Mouse (Mus musculus): ENCODE results near the gene Eif3f. TPM values are rescaled to one million over a fixed set of nuclear protein-coding genes. Genes with fewer than 3 reads are reported as not detected.
A peak's percentile ranks its signal among the peaks of the same experiment; 100 is the strongest.

Gene Eif3f
- polyA plus RNA-seq, 1 experiment from 2014 or later = 90.8 TPM

DNA sequence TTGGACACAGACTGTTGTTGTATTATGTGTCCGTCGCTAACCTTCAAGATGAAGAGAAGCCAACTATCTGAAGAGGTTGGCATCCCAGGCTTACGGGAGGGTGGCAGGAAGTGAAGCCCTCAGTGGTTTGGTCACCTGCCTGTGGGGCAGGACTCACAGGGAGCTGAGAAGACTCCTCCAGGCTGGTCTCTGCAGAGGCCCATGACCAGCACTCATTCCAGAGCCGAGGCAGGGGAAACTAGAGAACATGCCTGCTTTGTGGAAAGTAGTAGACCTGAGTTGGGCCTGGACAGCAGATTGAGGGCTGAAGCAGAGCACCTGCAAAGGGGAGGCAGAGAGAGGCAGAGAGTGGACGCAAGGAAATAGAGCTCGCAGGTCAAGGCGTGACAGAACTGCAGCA, 1.2 kb downstream of the Eif3f start:
- Histone ChIP-seq H3K9me3 (ENCODE audit: control insufficient read depth, low read length) (no peaks in the 10 kb centered on the region), H3K9ac (peak overlapping the region; percentile 94), H3K4me3 (replicated peaks; ENCODE audit: low read length) (peak overlapping the region; percentile 96), H3K27me3 (ENCODE audit: control insufficient read depth, insufficient read depth, low read length) (no peaks in the 10 kb centered on the region), H3K27ac (no peak overlapping the region), H3K4me1 (replicated peaks; ENCODE audit: control insufficient read depth, insufficient read depth, low read length) (peaks cover 18% of the 10 kb centered on the region), H3K4me2 (replicated peaks) (peak overlapping the region; percentile 96), H3K36me3 (replicated peaks; ENCODE audit: control insufficient read depth, insufficient read depth) (peaks cover 44% of the 10 kb centered on the region)
- DNase-seq (ENCODE audit: low spot score) = no peak
- ATAC-seq (ENCODE audit: low FRiP score) = no peak
- WGBS = 89% methylated on average over 7 of the region's 7 CpGs

DNA sequence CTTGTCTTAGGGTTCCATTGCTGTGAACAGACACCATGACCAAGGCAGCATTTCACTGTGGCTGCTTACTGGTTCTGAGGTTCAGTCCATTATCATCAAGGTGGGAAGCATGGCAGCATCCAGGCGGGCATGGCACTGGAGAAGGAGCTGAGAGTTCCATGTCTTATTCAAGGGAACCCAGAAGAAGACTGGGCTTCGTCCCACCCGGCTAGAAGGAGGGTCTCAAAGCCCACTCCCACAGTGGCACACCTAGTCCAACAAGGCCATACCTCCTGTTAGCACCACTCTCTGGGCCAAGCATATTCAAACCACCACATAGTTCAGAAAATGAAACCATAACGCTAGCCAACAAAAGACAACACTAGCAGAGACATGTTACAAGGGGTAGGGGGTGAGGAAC, 2.4 kb downstream of the Eif3f start:
- Histone ChIP-seq H3K4me2 (replicated peaks) (no peak overlapping the region), H3K27ac (no peak overlapping the region), H3K4me1 (replicated peaks; ENCODE audit: control insufficient read depth, insufficient read depth, low read length) (peaks cover 18% of the 10 kb centered on the region), H3K27me3 (ENCODE audit: control insufficient read depth, insufficient read depth, low read length) (no peaks in the 10 kb centered on the region), H3K9me3 (ENCODE audit: control insufficient read depth, low read length) (no peaks in the 10 kb centered on the region), H3K36me3 (replicated peaks; ENCODE audit: control insufficient read depth, insufficient read depth) (peaks cover 56% of the 10 kb centered on the region), H3K4me3 (replicated peaks; ENCODE audit: low read length) (no peak overlapping the region), H3K9ac (no peak overlapping the region)
- DNase-seq (ENCODE audit: low spot score) (no peak), ATAC-seq (ENCODE audit: low FRiP score) (no peak)
- 96% methylated on average over 4 of the region's 4 CpGs for WGBS

DNA sequence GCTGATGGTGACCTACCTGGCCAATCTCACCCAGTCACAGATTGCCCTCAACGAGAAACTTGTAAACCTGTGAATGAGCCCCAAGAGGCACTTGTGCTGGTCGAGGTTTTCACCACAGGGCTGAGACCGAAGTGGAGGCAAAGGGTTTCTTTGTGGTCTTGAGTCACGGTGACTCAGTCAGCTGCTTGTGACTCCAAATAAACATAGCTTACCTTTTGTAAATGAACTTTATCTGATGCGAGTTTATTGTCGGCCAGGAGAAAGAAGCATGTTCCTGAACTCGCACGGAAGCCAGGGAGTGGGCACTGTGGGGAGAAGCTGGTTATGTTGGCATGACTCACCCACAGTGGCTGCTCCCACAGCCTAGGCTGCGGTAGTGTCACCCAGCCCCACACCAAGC, 7.2 kb downstream of the Eif3f start:
- no peak overlapping the region for H3K4me2 ChIP-seq (replicated peaks)
- peaks cover 86% of the 10 kb centered on the region for H3K36me3 ChIP-seq (replicated peaks; ENCODE audit: control insufficient read depth, insufficient read depth)
- H3K27me3 ChIP-seq (ENCODE audit: control insufficient read depth, insufficient read depth, low read length) = no peaks in the 10 kb centered on the region
- H3K4me1 ChIP-seq (replicated peaks; ENCODE audit: control insufficient read depth, insufficient read depth, low read length) = peaks cover under 1% of the 10 kb centered on the region; the same call in 1 of the 2 replicates
- WGBS = 93% methylated on average over 9 of the region's 9 CpGs
- no peaks in the 10 kb centered on the region for H3K9me3 ChIP-seq (ENCODE audit: control insufficient read depth, low read length)
- no peak for ATAC-seq (ENCODE audit: low FRiP score)
- no peak overlapping the region for H3K9ac ChIP-seq
- H3K27ac ChIP-seq = no peak overlapping the region
- no peak overlapping the region for H3K4me3 ChIP-seq (replicated peaks; ENCODE audit: low read length)
- DNase-seq (ENCODE audit: low spot score) = no peak

DNA sequence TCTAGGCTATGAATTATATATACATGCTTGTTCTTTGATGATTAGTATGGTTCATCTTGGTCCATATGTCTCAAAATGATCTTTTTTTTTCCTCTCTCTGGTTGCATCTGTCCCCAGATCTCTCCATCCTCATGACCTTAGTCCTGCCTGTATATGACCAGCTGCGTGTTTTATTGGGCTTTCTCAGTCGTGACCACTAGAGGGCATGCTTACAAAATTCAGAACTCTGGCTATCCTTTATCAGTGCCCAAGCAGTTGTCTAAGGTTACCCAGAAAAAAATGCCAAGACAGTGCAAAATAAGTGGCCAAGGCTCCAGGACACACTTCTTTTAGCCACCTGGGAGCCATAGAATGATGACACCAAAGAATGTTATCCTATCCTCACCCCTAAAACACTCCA, 9.8 kb downstream of the Eif3f start:
- Histone ChIP-seq H3K4me3 (replicated peaks; ENCODE audit: low read length) (no peak overlapping the region), H3K9me3 (ENCODE audit: control insufficient read depth, low read length) (no peaks in the 10 kb centered on the region), H3K4me1 (replicated peaks; ENCODE audit: control insufficient read depth, insufficient read depth, low read length) (no peaks in the 10 kb centered on the region), H3K4me2 (replicated peaks) (no peak overlapping the region), H3K27ac (no peak overlapping the region), H3K9ac (no peak overlapping the region), H3K27me3 (ENCODE audit: control insufficient read depth, insufficient read depth, low read length) (no peaks in the 10 kb centered on the region), H3K36me3 (replicated peaks; ENCODE audit: control insufficient read depth, insufficient read depth) (peaks cover 63% of the 10 kb centered on the region)
- 0% methylated on average over 2 of the region's 2 CpGs for WGBS
- DNase-seq (ENCODE audit: low spot score) (peak; percentile 79), ATAC-seq (ENCODE audit: low FRiP score) (peak; percentile 69)

DNA sequence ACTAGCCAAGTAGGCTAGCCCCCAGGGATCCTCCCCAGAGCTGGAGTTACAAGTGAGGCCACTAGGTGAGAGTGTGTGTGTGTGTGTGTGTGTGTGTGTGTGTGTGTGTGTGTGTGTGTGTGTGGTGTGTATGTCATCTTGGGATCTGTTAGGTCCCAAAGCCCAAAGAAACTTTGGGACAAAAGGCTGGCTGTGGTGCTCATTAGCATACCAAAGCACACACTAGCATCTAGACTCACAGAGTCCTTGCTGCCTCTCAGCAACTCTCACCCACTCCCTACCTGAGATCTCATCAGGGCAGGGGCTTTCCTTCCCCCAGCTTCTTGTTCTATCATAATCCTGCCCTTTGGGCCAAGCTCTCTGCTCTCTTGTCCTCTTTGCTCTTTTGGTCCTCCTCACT, 14.4 kb downstream of the Eif3f start:
- H3K4me3 ChIP-seq (replicated peaks; ENCODE audit: low read length) = no peak overlapping the region
- ATAC-seq (ENCODE audit: low FRiP score) = no peak
- peaks cover 18% of the 10 kb centered on the region for H3K36me3 ChIP-seq (replicated peaks; ENCODE audit: control insufficient read depth, insufficient read depth)
- H3K27me3 ChIP-seq (ENCODE audit: control insufficient read depth, insufficient read depth, low read length) = peaks cover 22% of the 10 kb centered on the region
- no peak overlapping the region for H3K4me2 ChIP-seq (replicated peaks)
- no peak overlapping the region for H3K9ac ChIP-seq
- no peak for DNase-seq (ENCODE audit: low spot score)
- no peaks in the 10 kb centered on the region for H3K9me3 ChIP-seq (ENCODE audit: control insufficient read depth, low read length)
- no peak overlapping the region for H3K27ac ChIP-seq
- H3K4me1 ChIP-seq (replicated peaks; ENCODE audit: control insufficient read depth, insufficient read depth, low read length) = 0 out of 2 replicates have a peak, but pooled peaks cover 12% of the 10 kb centered on the region

DNA sequence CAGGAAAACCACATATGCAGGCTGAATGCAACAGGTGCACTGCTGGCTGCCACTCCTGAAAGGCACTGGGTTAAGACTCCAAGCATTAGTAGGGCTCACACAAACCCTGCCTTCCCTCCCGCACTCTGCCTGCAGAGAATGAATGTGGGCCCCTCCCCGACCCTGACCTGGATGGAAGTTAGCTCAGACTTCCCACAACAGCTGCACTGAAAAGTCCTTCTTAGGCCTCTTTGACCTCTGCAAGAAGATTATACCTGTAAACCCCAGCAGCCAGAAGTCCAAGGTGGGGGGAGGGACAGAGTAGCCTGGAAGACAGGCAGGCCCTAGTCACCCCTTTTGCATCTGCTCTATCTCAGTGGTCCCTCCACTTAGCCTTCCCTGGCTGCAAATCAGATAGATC, 15.1 kb downstream of the Eif3f start:
- H3K4me1 ChIP-seq (replicated peaks; ENCODE audit: control insufficient read depth, insufficient read depth, low read length) = 0 out of 2 replicates have a peak, but pooled peaks cover 12% of the 10 kb centered on the region
- peaks cover 22% of the 10 kb centered on the region for H3K27me3 ChIP-seq (ENCODE audit: control insufficient read depth, insufficient read depth, low read length)
- no peak overlapping the region for H3K4me2 ChIP-seq (replicated peaks)
- ATAC-seq (ENCODE audit: low FRiP score) = no peak
- H3K36me3 ChIP-seq (replicated peaks; ENCODE audit: control insufficient read depth, insufficient read depth) = peaks cover 16% of the 10 kb centered on the region
- no peak for DNase-seq (ENCODE audit: low spot score)
- WGBS = 37% methylated on average over 2 of the region's 2 CpGs
- H3K27ac ChIP-seq = no peak overlapping the region
- H3K9ac ChIP-seq = no peak overlapping the region
- no peak overlapping the region for H3K4me3 ChIP-seq (replicated peaks; ENCODE audit: low read length)
- no peaks in the 10 kb centered on the region for H3K9me3 ChIP-seq (ENCODE audit: control insufficient read depth, low read length)

DNA sequence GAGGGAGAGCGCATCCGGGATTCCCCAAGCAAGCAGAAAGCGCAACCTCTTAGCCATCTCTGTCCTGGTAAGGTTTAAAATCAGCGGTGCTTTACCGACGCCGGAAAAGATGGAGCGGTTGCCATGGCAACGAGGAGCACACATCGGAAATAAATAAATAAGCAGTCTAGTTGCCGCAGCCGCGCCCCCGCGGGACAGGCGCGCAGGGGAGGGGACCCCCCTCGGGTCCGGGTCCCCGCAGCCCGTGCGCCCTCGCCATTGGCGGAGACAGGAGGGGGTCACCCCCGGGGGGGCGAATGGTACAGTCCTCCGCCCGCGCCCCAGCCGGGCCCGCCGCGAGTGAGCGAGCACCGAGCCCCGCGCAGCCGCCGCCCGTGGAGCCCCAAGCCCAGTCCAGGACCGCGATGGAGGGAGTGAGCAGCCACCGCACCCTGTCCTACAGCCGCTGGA, 16.1 kb downstream of the Eif3f start, which contains the start of gene Tub:
Gene Tub, plus strand, starts transcription at position 27 of the 450 bp plus-strand sequence.
- H3K4me3 ChIP-seq (replicated peaks; ENCODE audit: low read length) = peak within 1 kb of the TSS; percentile 74
- WGBS = under 1% methylated on average over 44 of the region's 44 CpGs
- peaks cover 7% of the 10 kb centered on the region for H3K36me3 ChIP-seq (replicated peaks; ENCODE audit: control insufficient read depth, insufficient read depth)
- ATAC-seq (ENCODE audit: low FRiP score) (peak; percentile 89), DNase-seq (ENCODE audit: low spot score) (peak; percentile 88)
- H3K4me2 ChIP-seq (replicated peaks) = peak within 1 kb of the TSS; percentile 95
- peak within 1 kb of the TSS; percentile 76 for H3K9ac ChIP-seq
- H3K27ac ChIP-seq = peak within 1 kb of the TSS; percentile 76
- H3K27me3 ChIP-seq (ENCODE audit: control insufficient read depth, insufficient read depth, low read length) = peaks cover 22% of the 10 kb centered on the region
- H3K9me3 ChIP-seq (ENCODE audit: control insufficient read depth, low read length) = no peaks in the 10 kb centered on the region
- H3K4me1 ChIP-seq (replicated peaks; ENCODE audit: control insufficient read depth, insufficient read depth, low read length) = 0 out of 2 replicates have a peak, but pooled peaks cover 12% of the 10 kb centered on the region

DNA sequence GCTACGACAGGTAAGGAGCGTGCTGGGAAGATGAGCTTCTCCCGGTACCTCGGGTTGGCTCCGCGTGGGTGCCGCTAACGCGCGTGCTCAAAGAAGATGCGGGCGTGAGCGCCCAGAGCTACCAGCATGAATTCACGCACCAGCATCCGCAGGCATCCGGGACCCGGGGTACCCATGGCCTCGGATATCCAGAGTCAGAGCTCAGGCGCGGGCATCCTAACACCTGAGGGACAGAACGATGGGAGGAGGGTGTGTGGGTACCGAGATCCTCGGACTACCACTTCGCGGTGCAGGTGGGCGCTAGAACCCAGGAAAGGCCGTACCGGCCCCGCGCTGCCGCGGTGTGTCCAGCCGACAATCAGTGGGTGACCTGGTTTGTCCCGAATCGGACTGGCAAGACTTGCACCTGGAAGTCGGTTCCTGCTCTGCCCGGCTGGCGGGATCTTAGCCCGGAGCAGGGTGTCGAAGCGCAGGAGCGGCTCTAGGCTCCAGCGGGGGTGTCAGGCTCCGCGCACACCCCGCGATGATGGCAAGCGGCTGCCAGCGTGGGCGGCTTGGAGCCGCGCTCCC, 16.6 kb downstream of the Eif3f start:
- Histone ChIP-seq H3K9me3 (ENCODE audit: control insufficient read depth, low read length) (no peaks in the 10 kb centered on the region), H3K4me2 (replicated peaks) (peak overlapping the region; percentile 95), H3K27ac (peak overlapping the region; percentile 76), H3K4me3 (replicated peaks; ENCODE audit: low read length) (peak overlapping the region; percentile 74), H3K9ac (peak overlapping the region; percentile 76), H3K4me1 (replicated peaks; ENCODE audit: control insufficient read depth, insufficient read depth, low read length) (0 out of 2 replicates have a peak, but pooled peaks cover 12% of the 10 kb centered on the region), H3K27me3 (ENCODE audit: control insufficient read depth, insufficient read depth, low read length) (peaks cover 22% of the 10 kb centered on the region), H3K36me3 (replicated peaks; ENCODE audit: control insufficient read depth, insufficient read depth) (peaks cover 3% of the 10 kb centered on the region)
- ATAC-seq (ENCODE audit: low FRiP score) = peak; percentile 61
- WGBS = under 1% methylated on average over 52 of the region's 52 CpGs
- peak; percentile 66 for DNase-seq (ENCODE audit: low spot score)

DNA sequence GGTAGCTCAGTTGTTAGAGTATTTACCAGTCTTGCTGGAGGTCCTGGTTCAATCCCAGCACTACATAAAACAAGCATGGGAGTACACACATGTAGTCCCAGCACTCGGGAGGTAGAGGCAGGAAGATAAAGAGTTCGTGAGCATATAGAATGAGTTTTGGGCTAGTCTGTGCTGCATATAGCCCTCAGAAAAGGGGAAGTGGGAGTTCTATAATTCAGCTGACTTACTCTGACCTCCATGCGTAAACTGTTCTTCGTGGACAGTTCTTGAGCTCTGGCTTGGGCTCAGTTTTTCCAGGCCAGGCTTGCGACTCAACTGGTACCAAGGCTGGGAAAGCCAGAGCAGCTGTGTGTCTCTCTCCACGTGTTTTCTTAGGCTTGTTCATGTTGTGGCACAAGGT, 18.6 kb downstream of the Eif3f start:
- H3K36me3 ChIP-seq (replicated peaks; ENCODE audit: control insufficient read depth, insufficient read depth) = no peaks in the 10 kb centered on the region
- H3K4me2 ChIP-seq (replicated peaks) = no peak overlapping the region
- DNase-seq (ENCODE audit: low spot score) = no peak
- H3K9me3 ChIP-seq (ENCODE audit: control insufficient read depth, low read length) = no peaks in the 10 kb centered on the region
- no peak overlapping the region for H3K27ac ChIP-seq
- peaks cover 22% of the 10 kb centered on the region for H3K27me3 ChIP-seq (ENCODE audit: control insufficient read depth, insufficient read depth, low read length)
- H3K4me3 ChIP-seq (replicated peaks; ENCODE audit: low read length) = no peak overlapping the region
- no peak overlapping the region for H3K9ac ChIP-seq
- 84% methylated on average over 6 of the region's 6 CpGs for WGBS
- ATAC-seq (ENCODE audit: low FRiP score) = no peak
- H3K4me1 ChIP-seq (replicated peaks; ENCODE audit: control insufficient read depth, insufficient read depth, low read length) = 0 out of 2 replicates have a peak, but pooled peaks cover 12% of the 10 kb centered on the region

Data from hindbrain, embryonic 14.5 days (tissue).